Mouse (Mus musculus) gastrocnemius, postnatal 4 days (tissue): Measurements from ENCODE around the gene 1700020L24Rik. TPM values are rescaled to one million over a fixed set of nuclear protein-coding genes. Genes with fewer than 3 reads are reported as not detected.

ENCODE experiments used
- DNase-seq, 2 experiments: peaks; one replicate each; pipeline ENCODE4 v3.0.0; 2021 to 2022; ENCODE audit warnings: low spot score in 2 of 2, mixed read lengths in 2 of 2
- total RNA-seq, 2 experiments: library from RNA; stranded (reverse); gene quantifications; 2 replicates each; pipeline ENCODE4 v1.2.3; 2021

1700020L24Rik gene
- total RNA-seq, 2 experiments from 2014 or later: not detected

GRCm38 (mm10) chr11:83440081-83441064 is 2.9 kb downstream of the 1700020L24Rik start:
- DNase-seq: peak; percentile 65 to 85

GRCm38 (mm10) chr11:83441235-83441634 is 3.8 kb downstream of the 1700020L24Rik start:
- peak in 1 of 2 experiments; percentile 54 for DNase-seq

- peak in 1 of 2 experiments; percentile 72 for DNase-seq
These were observed 5.3 kb downstream of the 1700020L24Rik start for GRCm38 (mm10) chr11:83442596-83443267.

- DNase-seq: no peak
These were observed 6.3 kb downstream of the 1700020L24Rik start for GRCm38 (mm10) chr11:83443824-83444223.

- no peak for DNase-seq
These were observed 7.5 kb downstream of the 1700020L24Rik start for GRCm38 (mm10) chr11:83445001-83445400.

GRCm38 (mm10) chr11:83447612-83448011 is 10.1 kb downstream of the 1700020L24Rik start:
- no peak for DNase-seq

- DNase-seq: peak in 1 of 2 experiments; percentile 36
These were observed 10.8 kb downstream of the 1700020L24Rik start for GRCm38 (mm10) chr11:83448021-83448926.

GRCm38 (mm10) chr11:83448927-83449236 is 11.4 kb downstream of the 1700020L24Rik start:
- no peak for DNase-seq

- DNase-seq: no peak
These were observed 11.8 kb downstream of the 1700020L24Rik start for GRCm38 (mm10) chr11:83449298-83449697.

GRCm38 (mm10) chr11:83450550-83450949 is 13.1 kb downstream of the 1700020L24Rik start:
- no peak for DNase-seq

- DNase-seq: no peak
These were observed 13.8 kb downstream of the 1700020L24Rik start for GRCm38 (mm10) chr11:83451281-83451680.

- DNase-seq: no peak
These were observed 17.1 kb downstream of the 1700020L24Rik start for GRCm38 (mm10) chr11:83454548-83454947.

GRCm38 (mm10) chr11:83455608-83456007 is 18.1 kb downstream of the 1700020L24Rik start:
- DNase-seq: no peak

GRCm38 (mm10) chr11:83457257-83457656 is 19.8 kb downstream of the 1700020L24Rik start:
- DNase-seq: no peak

GRCm38 (mm10) chr11:83457912-83458601 is 20.6 kb downstream of the 1700020L24Rik start:
- no peak for DNase-seq

GRCm38 (mm10) chr11:83461462-83462027 is 24.1 kb downstream of the 1700020L24Rik start:
- DNase-seq: no peak

- peak; percentile 58 to 61 for DNase-seq
These were observed 25.3 kb downstream of the 1700020L24Rik start, which contains the start of gene Mmp28 for GRCm38 (mm10) chr11:83462711-83463244. Mmp28 (minus strand) TSS chr11:83463071.

- DNase-seq: no peak
These were observed 28.5 kb downstream of the 1700020L24Rik start for GRCm38 (mm10) chr11:83465976-83466375.

GRCm38 (mm10) chr11:83467120-83467652 is 29.7 kb downstream of the 1700020L24Rik start:
- DNase-seq: peak in 1 of 2 experiments; percentile 66
